Mouse (Mus musculus) mature B cell (primary cell): ENCODE measurements around the gene Cnga2.
"Not testable (repeated sequence)": the region's sequence is repeated elsewhere in the genome, so short reads cannot be mapped to it uniquely, and the experiment has no call there.

ENCODE experiments used
- in situ Hi-C: fragments of 300-500 bp; cut with MboI; formaldehyde crosslinking; loops from 2 replicates; pipeline ENCODE4 v1.14.3; 2019

Cnga2 gene

DNA sequence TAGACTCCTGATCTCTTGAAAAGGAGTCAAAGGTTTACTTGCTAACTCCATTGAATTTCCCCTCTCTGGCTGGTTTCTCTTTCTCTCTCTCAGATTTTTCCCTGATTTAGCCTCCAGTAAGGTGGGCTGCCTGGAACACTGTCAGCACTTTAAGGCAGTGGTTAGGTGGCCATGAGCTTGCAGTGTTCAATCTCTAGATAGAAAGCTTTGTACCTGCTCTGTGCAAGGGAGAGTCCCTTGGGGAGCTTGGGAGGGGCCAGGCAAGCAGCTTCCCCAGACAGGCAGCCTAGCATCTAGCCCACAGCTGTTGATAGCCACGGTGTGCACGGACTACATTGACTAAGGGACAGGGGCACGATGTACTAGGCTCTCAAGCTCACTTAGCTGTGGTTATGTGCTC lies at the start of gene Cnga2:
Gene Cnga2 (plus strand): TSS at position 301 of the 400 bp plus-strand sequence.
- in situ Hi-C loops, result no loop called here

DNA sequence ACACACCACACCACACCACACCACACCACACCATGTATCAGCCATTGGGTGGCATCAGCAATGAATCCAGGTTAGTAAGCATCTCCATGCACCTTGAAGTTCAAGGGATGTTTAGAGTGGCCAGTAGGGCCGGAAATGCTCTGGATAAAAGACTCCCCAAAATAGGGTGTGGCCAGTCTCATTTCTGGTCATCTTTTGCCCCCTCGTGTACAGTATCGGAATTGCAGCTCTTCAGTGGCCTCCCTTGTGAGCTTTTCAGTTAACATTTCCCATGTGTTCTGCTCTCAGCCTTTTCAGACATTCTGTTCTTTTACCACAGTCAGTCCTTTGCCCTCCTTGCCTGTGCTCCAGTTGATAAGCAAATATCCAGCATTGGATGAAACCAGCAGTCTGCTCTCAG lies 45.0 kb upstream of the Cnga2 start:
- in situ Hi-C loops, result no loop called here

DNA sequence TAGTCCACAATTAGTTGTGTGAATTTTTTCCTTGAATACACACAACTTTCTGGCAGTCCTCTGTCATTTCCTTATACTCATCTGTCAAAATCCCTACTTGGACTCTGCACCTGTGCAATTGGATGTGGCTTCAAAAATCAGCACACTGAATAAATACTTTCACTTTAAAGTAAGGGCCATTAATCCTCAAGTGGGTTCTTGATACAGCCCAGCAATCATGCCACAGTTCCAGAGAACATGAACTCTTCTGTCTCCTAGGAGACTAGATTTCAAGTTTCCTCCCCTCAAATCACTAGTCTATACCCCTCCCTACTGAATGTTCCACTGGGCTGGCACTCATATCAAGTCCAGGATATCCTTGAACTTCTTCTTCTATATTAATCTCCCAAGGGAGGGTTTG lies 33.3 kb upstream of the Cnga2 start:
- in situ Hi-C loops, result no loop called here

DNA sequence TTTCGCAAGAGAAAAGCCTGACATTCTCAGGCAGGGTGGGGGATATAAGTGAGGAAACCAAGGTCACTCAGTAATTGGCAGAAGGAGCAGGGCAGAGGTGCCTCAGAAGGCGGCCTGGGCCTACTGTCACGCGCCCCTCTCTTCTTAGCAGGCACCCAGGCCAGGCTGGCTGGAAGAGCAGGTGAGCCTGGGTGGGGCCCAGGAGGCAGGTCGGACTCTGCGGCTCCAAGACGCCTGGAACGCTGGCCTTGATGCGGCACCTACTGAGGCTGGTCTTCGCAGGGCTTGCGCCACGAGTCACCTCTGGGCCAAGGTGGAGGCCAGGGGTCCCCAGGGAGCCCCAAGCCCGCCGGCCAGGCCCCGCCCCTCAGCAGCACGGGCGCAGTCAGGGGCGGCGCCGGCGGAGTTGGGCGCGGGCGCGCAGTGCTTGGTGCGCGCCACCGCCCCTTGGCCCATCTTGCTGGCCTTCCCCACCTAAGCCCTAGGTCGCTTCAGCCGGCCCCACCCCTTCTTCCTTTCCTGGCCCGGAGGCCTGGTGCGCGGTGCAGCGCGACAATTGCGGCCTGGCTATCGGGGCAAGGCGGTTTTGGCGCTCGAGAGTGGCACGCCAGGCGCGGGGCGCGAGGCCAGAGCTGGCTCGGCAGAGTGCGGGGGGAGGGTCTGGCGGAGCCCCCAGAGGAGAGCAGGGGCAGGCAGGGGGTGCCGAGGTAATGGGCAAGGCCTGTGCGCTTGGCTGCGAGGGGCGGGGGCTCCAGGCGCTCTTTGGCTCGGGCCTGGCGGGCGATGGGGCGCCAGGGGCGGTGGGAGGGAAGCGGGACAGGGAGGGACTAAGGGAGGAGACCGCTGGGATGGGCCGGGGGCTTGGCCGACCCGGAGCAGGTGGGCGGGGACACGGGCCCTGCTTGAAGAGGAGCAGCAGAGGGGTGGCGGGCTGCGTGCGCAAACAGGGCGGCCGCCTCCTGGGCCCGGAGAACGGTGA lies 29.3 kb upstream of the Cnga2 start, which contains the start of gene Prrg3:
Gene Prrg3 (plus strand): TSS at position 552 of the 979 bp plus-strand sequence.
- in situ Hi-C loops, result no loop called here

DNA sequence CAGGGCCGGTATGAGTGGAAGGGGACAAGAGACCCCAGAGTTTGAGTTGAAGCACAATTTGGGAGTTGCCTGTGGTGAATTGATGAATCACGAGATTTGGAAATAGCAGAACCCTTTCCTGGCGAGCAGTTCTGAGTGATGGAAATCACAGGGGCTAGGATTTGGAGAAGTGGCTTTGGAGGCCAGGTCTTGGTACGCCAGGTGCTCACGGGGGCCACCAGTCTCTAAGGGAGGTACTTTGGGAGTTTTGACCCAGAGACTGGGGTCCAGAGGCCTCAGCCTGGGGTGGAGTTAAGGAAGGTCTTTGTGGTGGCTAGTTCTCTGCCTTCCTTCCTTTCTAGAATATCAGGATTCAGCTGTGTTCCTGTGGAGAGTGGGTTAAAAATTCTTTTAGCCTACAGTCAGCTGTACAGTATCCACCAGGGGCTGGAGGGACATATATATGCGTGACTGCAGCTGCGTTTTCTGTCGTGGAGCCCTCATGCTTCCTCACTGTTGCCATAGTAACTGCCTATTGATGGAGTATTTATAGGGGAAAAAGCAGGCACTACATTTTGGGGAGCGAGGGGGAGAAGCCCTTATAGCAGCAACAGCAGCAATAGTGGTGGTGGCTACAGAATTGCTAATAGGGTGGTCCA lies 28.3 kb upstream of the Cnga2 start:
- in situ Hi-C loops, result no loop called here

DNA sequence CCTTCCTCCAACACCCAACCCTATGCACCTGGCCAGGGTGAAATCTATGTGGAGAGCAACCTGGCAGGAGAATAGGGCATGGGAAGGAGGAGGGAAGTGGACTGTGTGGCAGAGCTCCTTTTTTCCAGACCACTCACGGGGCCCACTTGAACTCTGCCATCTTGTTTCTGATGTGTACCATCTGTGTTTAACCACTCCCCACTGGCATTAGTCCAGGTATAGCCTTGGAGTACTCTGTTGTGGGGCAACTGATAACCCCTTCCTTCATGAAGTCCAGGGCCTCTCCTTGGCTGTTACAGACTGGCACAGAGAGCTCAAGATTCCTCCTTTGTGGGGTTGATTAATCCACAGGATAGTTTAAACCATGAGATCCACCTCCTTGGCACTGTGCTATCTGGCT lies 23.4 kb upstream of the Cnga2 start:
- in situ Hi-C loops, result no loop called here

DNA sequence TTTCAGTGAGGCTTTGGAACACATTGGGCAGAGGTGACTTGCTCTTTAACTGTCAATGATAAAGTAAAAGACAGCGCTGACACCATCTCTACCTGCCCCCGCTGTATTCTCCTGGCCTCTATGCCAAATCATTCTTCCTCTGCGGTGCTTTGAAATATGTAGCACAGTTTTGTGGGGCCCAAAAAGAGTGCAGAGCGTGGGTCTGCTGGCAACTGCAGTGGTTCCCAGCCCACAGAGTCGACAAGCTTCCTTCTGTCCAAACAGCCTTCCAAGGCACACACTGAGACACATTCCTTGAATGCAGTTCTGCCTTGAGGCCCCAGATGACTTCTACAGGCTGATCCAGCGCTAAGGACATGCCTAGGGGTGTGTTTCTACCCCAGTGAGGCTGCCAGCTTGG lies 22.8 kb upstream of the Cnga2 start:
- in situ Hi-C loops, result no loop called here

DNA sequence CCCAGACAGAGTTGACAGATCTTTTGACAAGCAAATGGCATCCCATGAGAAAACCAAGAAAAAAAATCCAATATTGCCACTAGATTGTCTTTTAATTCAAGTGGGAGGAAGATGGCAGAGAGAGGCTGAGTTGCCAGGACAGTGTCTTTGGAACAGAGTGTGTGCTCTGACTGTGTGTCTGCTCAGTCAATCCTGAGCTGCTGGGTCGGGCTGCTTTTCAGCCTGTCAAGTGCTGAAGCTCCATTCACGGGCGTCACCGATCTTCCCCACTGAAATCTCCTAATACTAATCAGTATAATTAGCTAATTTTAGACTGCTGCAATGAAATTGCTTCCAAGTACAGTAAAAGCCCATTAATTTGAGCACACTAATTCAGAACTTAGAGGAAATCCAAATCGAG lies 20.3 kb upstream of the Cnga2 start:
- in situ Hi-C loops, result no loop called here

DNA sequence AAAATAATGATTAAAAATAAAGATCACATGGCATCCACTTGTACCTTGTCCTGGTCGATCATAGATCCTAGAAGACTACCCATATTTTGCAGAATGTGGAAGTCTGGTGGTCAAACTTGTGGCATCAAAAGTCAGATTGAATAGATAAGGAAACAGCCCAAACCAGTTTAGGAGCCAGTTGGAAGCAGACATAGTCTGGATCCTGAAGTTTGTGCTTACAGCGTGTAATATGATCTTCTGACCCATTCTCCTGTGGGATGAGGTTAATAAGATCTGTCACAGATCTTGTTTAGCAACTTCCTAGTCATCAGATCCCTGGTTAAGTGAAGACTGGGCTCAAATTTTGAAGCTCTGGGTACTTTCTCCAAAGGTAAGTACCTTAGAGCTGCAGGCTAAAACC lies 19.0 kb upstream of the Cnga2 start, which contains the start of gene Fate1:
Gene Fate1 (plus strand): TSS at position 301 of the 400 bp plus-strand sequence.
- in situ Hi-C loops, result no loop called here

DNA sequence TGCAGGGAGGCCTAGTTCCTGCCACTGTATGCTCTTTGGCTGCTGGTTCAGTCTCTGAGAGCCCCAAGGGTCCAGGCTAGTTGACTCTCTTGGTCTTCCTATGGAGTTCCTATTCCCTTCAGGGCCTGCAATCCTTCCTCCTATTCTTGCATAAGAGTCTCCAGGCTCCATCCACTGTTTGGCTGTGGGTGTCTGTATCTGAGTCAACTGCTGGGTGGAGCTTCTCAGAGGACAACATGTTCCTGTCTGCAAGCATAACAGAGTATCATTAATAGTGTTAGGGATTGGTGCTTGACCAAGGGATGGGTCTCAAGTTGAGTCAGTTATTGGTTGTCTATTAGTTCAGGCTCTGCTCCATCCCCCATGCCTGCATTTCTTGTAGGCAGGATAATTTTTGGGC lies 14.0 kb upstream of the Cnga2 start:
- in situ Hi-C loops, result not testable (repeated sequence)

DNA sequence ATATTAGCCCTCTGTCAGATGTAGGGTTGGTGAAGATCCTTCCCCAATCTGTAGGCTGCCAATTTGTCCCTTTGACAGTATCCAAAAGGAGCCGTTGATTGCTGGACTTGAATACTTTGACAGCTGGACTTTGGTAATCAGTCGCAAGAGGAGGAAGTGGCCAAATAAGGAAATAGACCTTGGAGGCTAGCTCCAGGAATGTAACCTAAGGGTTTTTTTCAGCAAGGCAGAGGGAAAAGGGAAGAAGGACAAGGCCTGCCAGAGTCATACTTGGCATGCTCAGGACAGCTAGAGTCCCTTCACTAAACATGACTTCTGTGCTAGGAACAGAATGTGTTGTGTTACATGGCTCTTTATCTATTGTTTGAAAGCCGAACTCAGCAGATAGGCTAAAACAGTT lies 11.2 kb upstream of the Cnga2 start:
- in situ Hi-C loops, result no loop called here

DNA sequence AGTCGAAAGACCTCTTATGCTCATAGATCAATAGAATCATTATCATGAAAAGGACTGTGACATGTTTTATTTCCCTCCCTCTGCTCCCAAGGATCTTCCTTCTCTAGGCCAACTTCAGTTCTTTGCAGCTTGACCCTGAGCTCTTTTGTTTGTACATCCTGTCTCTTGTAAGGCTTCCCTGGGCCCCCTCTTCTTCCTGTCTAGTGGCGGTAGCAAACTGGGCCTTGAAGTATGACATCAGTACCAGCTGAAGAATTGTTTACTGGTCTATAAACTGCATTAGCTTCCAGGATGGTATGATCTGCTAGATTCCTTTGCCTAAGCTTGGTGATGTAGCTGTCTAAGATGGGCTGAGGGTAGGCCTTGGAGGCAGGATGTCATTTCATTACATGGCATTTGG lies 10.3 kb upstream of the Cnga2 start:
- in situ Hi-C loops, result no loop called here

DNA sequence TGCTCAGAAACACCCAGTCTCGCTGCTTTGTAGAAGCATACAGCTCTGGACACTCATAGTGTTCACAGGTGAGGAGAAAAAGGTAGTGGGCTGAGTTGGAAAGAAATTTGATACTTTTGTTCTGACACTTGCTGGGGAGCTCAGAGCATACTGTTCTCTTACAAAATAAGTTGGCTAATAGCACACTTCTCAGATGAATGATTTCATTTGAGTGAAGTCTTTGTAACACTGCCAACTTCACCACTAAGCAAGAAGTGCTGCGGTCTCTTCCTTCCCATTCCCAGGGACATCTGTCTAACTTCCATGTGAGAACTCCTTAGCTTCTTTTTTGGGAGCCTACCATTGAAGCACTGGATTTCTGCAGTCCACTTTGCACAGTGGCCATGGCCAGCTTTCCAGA lies 8.4 kb upstream of the Cnga2 start:
- in situ Hi-C loops, result no loop called here

DNA sequence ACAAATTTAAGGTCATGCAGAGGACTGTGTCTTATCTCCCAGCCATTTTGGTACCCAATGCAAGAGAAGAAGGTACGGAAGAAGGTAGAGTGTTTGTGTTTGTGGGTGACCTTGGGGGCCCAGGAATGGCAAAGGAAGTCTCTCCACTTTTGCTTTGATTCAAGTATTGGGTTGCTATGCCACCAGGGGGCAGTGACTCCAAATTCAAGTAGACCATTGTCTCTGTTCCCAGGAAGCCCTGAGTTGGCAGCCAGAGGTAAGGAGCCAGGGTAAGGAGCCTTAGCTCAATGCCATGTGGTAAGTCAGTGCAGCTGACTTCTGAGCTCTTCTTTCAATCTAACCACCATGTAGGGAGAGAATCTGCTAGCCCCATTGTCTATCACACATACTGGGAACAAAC lies 7.9 kb upstream of the Cnga2 start:
- in situ Hi-C loops, result no loop called here

DNA sequence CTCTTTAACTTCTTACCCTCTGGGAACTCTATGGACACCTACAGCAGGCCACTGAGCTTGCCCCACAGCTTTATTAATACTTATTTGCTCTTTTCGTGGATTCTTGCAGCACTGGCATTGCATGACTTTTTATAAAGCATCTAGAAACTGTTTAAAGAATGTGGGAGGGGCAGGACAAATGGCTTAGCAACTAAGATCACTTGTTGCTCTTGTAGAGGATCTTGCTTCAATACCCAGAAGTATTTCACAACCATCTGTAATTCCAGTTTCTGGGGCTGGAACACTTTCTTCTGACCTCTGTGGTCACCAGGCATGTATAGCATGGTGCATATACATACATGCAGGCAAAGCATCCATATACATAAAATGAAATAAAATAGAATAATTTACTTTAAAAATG lies 4.3 kb downstream of the Cnga2 start:
- in situ Hi-C loops, result no loop called here

DNA sequence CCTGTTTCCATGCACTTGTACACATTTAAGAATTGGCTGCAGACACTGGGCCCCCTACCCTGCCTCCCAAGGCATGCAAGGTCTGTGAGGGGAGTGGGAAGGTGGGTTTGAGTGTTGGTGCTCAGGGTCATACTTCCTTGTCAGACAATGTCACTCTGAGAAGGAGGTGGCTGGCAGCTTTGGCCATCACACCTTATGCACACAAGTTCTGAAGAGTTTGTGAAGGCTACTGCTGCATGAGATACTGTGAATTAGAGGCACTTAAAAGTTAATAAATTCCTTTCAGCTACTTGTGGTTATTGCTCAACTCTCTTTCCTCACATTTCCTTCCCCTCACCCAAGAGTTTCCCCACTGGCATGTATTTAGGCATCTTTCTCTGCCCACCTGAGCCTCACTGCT lies 18.3 kb downstream of the Cnga2 start:
- in situ Hi-C loops, result no loop called here

DNA sequence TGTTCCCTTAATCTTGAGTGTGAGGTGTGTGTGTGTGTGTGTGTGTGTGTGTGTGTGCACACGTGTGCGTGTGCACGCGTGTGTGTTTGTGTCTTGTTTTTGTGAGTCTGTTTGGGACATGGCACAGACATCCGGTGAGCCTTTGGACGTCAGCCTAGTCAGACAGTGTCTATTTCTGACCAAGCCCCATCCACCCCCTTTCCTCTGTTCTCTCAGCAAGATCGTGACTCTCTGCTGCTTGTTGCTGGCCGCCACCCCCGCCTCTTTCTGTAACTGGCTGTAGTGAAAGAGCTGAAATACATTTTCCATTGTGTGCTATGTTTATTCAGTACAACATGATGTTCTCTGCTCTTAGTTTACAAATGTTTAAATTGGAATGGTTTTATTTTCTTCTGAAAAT lies 20.6 kb downstream of the Cnga2 start:
- in situ Hi-C loops, result no loop called here

DNA sequence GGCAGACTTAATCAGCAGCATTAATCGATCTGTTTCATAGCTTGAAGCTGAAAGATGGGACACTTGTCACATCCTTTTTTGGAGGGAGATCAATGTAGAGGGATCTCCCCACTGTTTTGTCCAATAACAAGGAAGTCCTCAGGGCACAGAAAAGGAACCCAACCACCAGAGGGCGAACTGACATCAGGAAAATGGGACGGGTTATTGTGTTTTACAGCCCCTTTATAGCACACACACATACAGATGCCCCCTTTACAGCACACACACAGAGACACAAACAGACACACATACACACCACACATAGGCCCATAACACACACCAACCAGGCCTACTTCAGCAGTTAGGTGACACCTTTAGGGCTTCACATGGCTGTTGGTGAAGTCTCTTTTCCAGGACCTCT lies 21.2 kb downstream of the Cnga2 start:
- in situ Hi-C loops, result no loop called here

DNA sequence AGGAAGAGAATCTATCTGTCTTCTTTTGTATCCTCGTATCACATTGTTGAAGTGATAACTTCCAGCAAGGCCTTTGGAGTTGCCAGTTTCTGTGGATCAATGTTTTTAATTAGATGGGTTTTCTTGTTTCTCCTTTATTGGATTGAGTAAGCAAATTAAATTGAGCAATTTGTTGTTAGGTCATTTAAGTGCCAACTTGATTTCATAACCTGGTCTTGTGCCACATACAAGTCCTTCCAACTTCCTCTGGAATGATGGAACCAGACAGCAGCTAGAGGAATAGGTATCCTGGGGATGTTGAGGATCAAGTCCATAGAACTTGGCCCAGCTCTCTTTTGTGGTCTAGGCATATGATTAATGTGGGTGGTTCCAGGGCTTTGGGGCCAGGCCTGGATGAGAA lies 30.6 kb downstream of the Cnga2 start:
- in situ Hi-C loops, result no loop called here

DNA sequence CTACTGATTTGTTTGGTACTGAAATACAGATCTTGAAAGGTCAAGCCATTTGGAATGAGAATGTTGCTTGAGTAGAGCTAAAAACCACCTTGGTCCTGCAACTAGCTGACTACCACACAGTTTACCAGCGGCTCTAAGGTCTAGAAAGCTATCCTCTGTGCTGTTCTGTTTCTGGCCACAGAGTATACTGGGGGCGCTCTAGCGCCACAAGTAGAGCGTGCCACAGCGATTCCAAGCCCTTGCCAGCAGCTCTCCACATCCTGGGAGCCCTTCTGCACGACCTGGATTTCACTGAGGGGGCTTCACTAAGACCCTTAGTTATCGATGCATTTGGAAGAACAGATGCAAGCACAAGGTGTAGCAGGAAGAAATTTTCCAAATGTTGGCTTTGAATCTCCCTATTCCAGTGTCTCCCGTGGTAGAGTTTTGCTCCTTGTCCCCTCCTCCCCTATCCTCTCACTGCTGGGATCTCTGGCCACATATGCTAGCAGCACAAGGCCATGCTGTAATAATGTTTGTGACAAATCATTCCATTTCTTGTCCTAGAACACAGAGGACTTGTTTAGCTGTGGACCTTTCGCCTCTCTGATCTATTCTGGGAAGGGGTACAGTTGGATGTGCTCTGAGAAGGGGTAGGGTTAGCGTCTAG lies 31.2 kb downstream of the Cnga2 start:
- in situ Hi-C loops, result no loop called here

DNA sequence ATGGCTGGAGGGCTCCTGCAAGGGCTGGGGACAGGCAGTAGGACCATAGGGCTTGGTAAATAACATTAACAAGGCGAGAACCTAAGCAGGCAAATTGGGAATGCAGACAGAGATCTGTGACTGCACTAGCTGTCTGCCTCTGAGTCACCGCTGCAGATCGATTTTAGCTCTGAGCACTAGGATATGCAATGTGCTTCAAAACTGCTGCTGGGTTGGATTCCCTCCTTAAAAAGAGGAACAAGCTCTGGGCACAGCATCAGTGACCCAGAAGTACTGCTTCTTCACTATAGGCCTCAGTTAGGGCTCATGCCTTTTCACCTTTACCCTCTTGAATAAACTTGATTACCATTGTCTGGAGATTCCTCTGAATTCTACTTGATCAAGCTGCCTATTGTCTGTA lies 31.9 kb downstream of the Cnga2 start:
- in situ Hi-C loops, result no loop called here

DNA sequence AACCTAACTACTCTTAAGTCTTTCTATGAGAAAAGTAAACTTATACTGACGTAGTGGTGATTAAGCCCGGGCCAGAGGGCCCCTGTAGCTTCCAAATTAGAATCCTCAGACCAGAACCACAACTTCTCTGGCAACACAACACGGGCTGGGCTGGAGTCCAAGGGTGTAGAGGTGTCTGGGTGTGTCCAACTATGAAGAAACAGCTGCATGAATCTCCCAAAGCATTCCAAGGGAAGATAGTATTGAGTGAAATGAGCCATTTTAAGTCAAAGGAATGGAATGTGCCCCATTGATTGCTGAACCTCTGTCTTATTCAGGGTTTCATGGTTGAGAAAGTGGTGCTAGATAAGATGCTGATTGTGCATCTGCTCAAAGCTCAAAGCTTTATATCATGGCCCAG lies 52.4 kb downstream of the Cnga2 start:
- in situ Hi-C loops, result no loop called here

DNA sequence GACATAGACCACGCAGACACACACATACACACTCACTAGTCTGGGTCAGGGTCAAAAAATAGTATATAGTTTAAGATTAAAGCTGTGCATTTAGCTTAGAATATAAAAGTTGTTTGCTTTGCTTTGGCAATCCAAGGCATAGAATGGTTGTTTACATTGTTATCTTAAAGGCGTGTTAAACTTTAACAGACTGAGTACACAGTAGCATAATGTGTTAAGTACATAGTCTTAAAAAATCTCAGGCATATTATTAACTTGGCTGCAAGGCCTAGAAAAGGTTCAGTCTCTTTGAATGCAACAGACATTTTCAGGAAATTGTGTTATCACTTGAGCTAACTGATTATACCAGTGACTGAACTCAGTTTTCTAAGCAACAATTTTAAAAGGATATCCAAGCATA lies 56.3 kb downstream of the Cnga2 start:
- in situ Hi-C loops, result no loop called here
